Mouse (Mus musculus) liver, embryonic 14.5 days (tissue): ENCODE data around the gene Cmtm2b.

ENCODE experiments used
- CTCF ChIP-seq: IDR thresholded peaks from 2 replicates; pipeline ENCODE4 v1.5.1; 2016; ENCODE audit warnings: antibody characterized with exemption, low read depth, control low read depth
- EP300 ChIP-seq: IDR thresholded peaks from 2 replicates; pipeline ENCODE4 v1.6.1; 2016; ENCODE audit warnings: antibody characterized with exemption, low read depth

- no peak for TF ChIP-seq CTCF
- no peak for TF ChIP-seq EP300
Observed at GRCm38 (mm10) chr8:104369591-104369990, 47.6 kb downstream of the Cmtm2b start.
